ENCODE assay signal across 8 mouse cellular contexts in genomic region chrX:153199185-153199584, GRCm38 (mm10). TPM values are rescaled to one million over a fixed set of nuclear protein-coding genes. Genes with fewer than 3 reads are reported as not detected.
DNase-seq lines count a peak whose midpoint lies in the region.
"Not testable (repeated sequence)": the region's sequence is repeated elsewhere in the genome, so short reads cannot be mapped to it uniquely, and the experiment has no call there.

No protein-coding gene starts in this region.

- WGBS in embryonic facial prominence, embryonic 10.5 days, result 65% methylated on average over 2 of the region's 2 CpGs

- not testable (repeated sequence) for H3K4me1 ChIP-seq in embryonic facial prominence, embryonic 10.5 days

- not testable (repeated sequence) for H3K27ac ChIP-seq in embryonic facial prominence, embryonic 10.5 days (replicated peaks)

- not testable (repeated sequence) for H3K4me3 ChIP-seq in embryonic facial prominence, embryonic 10.5 days

- H3K36me3 ChIP-seq in embryonic facial prominence, embryonic 10.5 days (replicated peaks), result not testable (repeated sequence)

- peak; percentile 10 for DNase-seq in 416B (ENCODE audit: low read depth)
- DNase-seq in adrenal gland, postnatal 14 days, result peak; percentile 17
- peak; percentile 8 for DNase-seq in embryonic facial prominence, embryonic 10.5 days (ENCODE audit: low spot score)
- peak; percentile 0 for DNase-seq in hindlimb bud, embryonic 11.5 days (ENCODE audit: extremely low spot score, low read depth, low spot score)
- DNase-seq in kidney, postnatal 4 days, result peak; percentile 4 to 26
- DNase-seq in lung, postnatal 14 days, result peak; percentile 1
- peak; percentile 13 for DNase-seq in neural tube, embryonic 10.5 days (ENCODE audit: extremely low spot score, low spot score)
- peak; percentile 22 for DNase-seq in thymus, postnatal 4 days

- H3K27me3 ChIP-seq in embryonic facial prominence, embryonic 10.5 days (replicated peaks; ENCODE audit: low read depth, poor library complexity, severe bottlenecking), result not testable (repeated sequence)

- H3K9me3 ChIP-seq in embryonic facial prominence, embryonic 10.5 days, result not testable (repeated sequence)

RNA-seq across cellular contexts. Expression of gene Klf8, which starts 38.1 kb away (rescaled TPM):
- total RNA-seq in adrenal gland, postnatal 14 days (2021), result 0.41 and 1.2 TPM in 2 replicates
- 0.77 and 1.1 TPM in 2 replicates for polyA plus RNA-seq in embryonic facial prominence, embryonic 10.5 days (2016; fragmentation: Nextera tagmentation; extraction: Ambion mirVana)

RNA-seq across cellular contexts. Expression of gene Rragb, which starts 59.4 kb away (rescaled TPM):
- total RNA-seq in adrenal gland, postnatal 14 days (2021), result 9.0 and 9.5 TPM in 2 replicates
- polyA plus RNA-seq in embryonic facial prominence, embryonic 10.5 days (2016; fragmentation: Nextera tagmentation; extraction: Ambion mirVana), result 5.4 and 5.9 TPM in 2 replicates
